Mouse (Mus musculus): ENCODE data around the gene Zfp446. TPM values are rescaled to one million over a fixed set of nuclear protein-coding genes. Genes with fewer than 3 reads are reported as not detected.

Gene Zfp446
- total and polyA plus RNA-seq, 3 experiments = 7.8 to 12.9 (median 12.8) TPM

- Histone ChIP-seq H3K4me3 (replicated peaks in 1 of 3; ENCODE audit: low read depth in 2 of 3, low read length in 2 of 3, poor library complexity in 1 of 3) (no peak overlapping the region), H3K9ac (ENCODE audit: insufficient read depth, low read depth) (no peak overlapping the region), H3K9me3 (replicated peaks; ENCODE audit: low read length) (no peaks in the 10 kb centered on the region), H3K36me3 (replicated peaks in 1 of 2; ENCODE audit: control insufficient read depth in 1 of 2, insufficient read depth in 1 of 2, low read length in 1 of 2) (peaks cover 10 to 22% of the 10 kb centered on the region in 2 experiments), H3K4me1 (ENCODE audit: control insufficient read depth in 1 of 2, insufficient read depth in 2 of 2) (0 out of 4 replicates have a peak, but pooled peaks cover 0 to 3% of the 10 kb centered on the region in 2 experiments), H3K27ac (ENCODE audit: insufficient read depth, low read depth) (no peak overlapping the region), H3K79me2 (replicated peaks; ENCODE audit: control insufficient read depth, extremely low read depth, insufficient read depth, poor library complexity, severe bottlenecking) (no peaks in the 10 kb centered on the region), H3K27me3 (replicated peaks) (no peaks in the 10 kb centered on the region), H3K4me2 (ENCODE audit: insufficient read depth, low read depth, poor library complexity, severe bottlenecking) (no peak overlapping the region)
- in situ Hi-C loops (cut with MboI; ENCODE audit: low pct_ligation_motif_present, low pct_unique_long_range_greater_than_20kb, low sequenced_read_pairs) = loop anchor here (10.0 to 25.0 kb wide), 2 partner anchors 387 to 514 kb away; partner anchors contain the start of gene Zfp606
- dilution Hi-C loops (cut with MboI; ENCODE audit: extremely low pct_ligation_motif_present, extremely low pct_unique_long_range_greater_than_20kb, low sequenced_read_pairs) = no loop called here
- DNase-seq (ENCODE audit: extremely low read depth) = no peak
- TF ChIP-seq E2F4 (IDR thresholded peaks at IDR 0.05; ENCODE audit: insufficient replicate concordance, low read depth, low read length) (no peak), GABPA (IDR thresholded peaks at IDR 0.05; ENCODE audit: insufficient replicate concordance, low read depth, low read length) (no peak), MAFK (IDR thresholded peaks at IDR 0.05; ENCODE audit: insufficient replicate concordance, low read length) (no peak), ELF1 (IDR thresholded peaks at IDR 0.05; ENCODE audit: low read depth, low read length) (no peak), PAX5 (IDR thresholded peaks at IDR 0.05; ENCODE audit: low read length) (no peak), EP300 (IDR thresholded peaks at IDR 0.05; ENCODE audit: low read length) (no peak), TBP (conservative IDR thresholded peaks at IDR 0.05; ENCODE audit: low read depth, low read length) (no peak), MAX (IDR thresholded peaks at IDR 0.05; ENCODE audit: low read length) (no peak), POLR2AphosphoS2 (IDR thresholded peaks at IDR 0.05; ENCODE audit: low read depth, low read length) (no peak), USF2 (conservative IDR thresholded peaks at IDR 0.05; ENCODE audit: low read depth, low read length) (no peak), RCOR1 (conservative IDR thresholded peaks at IDR 0.05; ENCODE audit: low read depth, low read length) (no peak), MEF2A (IDR thresholded peaks at IDR 0.05; ENCODE audit: borderline replicate concordance, low read depth, low read length) (no peak), ZMIZ1 (IDR thresholded peaks at IDR 0.05; ENCODE audit: low read depth, low read length) (no peak), USF1 (IDR thresholded peaks at IDR 0.05; ENCODE audit: low read depth, low read length) (no peak), JUND (conservative IDR thresholded peaks at IDR 0.05; ENCODE audit: low read depth, low read length) (no peak), ZKSCAN1 (IDR thresholded peaks at IDR 0.05; ENCODE audit: borderline replicate concordance, low read depth, low read length) (no peak), ZC3H11A (IDR thresholded peaks at IDR 0.05; ENCODE audit: low read depth, low read length) (no peak), MAZ (IDR thresholded peaks at IDR 0.05; ENCODE audit: low read depth, low read length) (no peak)
Observed at GRCm38 (mm10) chr7:13001584-13001983, 23.9 kb downstream of the Zfp446 start.

- in situ Hi-C loops (cut with MboI; ENCODE audit: low pct_ligation_motif_present, low pct_unique_long_range_greater_than_20kb, low sequenced_read_pairs) = loop anchor here (10.0 to 25.0 kb wide), 2 partner anchors 389 to 516 kb away; partner anchors contain the start of gene Zfp606
- TF ChIP-seq ZNF384 (IDR thresholded peaks at IDR 0.05; ENCODE audit: low read depth, low read length) (no peak), CTCF (conservative IDR thresholded peaks at IDR 0.05 in 1 of 2, IDR thresholded peaks at IDR 0.05 in 1 of 2; ENCODE audit: low read depth in 2 of 2, low read length in 2 of 2) (peak in 1 of 2 experiments; percentile 9; a peak in 1 of 4 replicates)
Observed at GRCm38 (mm10) chr7:13003380-13003779, 25.7 kb downstream of the Zfp446 start.

More at GRCm38 (mm10) chr7:13003380-13003779, 25.7 kb downstream of the Zfp446 start:
- DNase-seq (ENCODE audit: extremely low read depth) = no peak
- H3K4me3 ChIP-seq (replicated peaks in 1 of 3; ENCODE audit: low read depth in 2 of 3, low read length in 2 of 3, poor library complexity in 1 of 3) = no peak overlapping the region
- H3K36me3 ChIP-seq (replicated peaks in 1 of 2; ENCODE audit: control insufficient read depth in 1 of 2, insufficient read depth in 1 of 2, low read length in 1 of 2) = peaks cover 25 to 39% of the 10 kb centered on the region in 2 experiments
- no peaks in the 10 kb centered on the region for H3K27me3 ChIP-seq (replicated peaks)
- no peaks in the 10 kb centered on the region for H3K9me3 ChIP-seq (replicated peaks; ENCODE audit: low read length)
- H3K4me1 ChIP-seq (ENCODE audit: control insufficient read depth in 1 of 2, insufficient read depth in 2 of 2) = peaks cover under 1 to 4% of the 10 kb centered on the region in 2 experiments; a peak in 2 of 4 replicates
- H3K4me2 ChIP-seq (ENCODE audit: insufficient read depth, low read depth, poor library complexity, severe bottlenecking) = no peak overlapping the region
- no peak overlapping the region for H3K27ac ChIP-seq (ENCODE audit: insufficient read depth, low read depth)
- dilution Hi-C loops (cut with MboI; ENCODE audit: extremely low pct_ligation_motif_present, extremely low pct_unique_long_range_greater_than_20kb, low sequenced_read_pairs) = no loop called here
- no peak overlapping the region for H3K9ac ChIP-seq (ENCODE audit: insufficient read depth, low read depth)
- no peaks in the 10 kb centered on the region for H3K79me2 ChIP-seq (replicated peaks; ENCODE audit: control insufficient read depth, extremely low read depth, insufficient read depth, poor library complexity, severe bottlenecking)

All from CH12.LX (cell line).